Mouse (Mus musculus): ENCODE data around the gene Tmem108.

- TF ChIP-seq CTCF (IDR thresholded peaks at IDR 0.05; ENCODE audit: low read depth) (no peak), EP300 (IDR thresholded peaks at IDR 0.05; ENCODE audit: low read depth) (no peak)
Measured at GRCm38 (mm10) chr9:103440597-103440996, 321.0 kb downstream of the Tmem108 start.

All from liver, postnatal 0 days (tissue).